Mouse (Mus musculus): Measurements from ENCODE around the gene Fastkd1. TPM values are rescaled to one million over a fixed set of nuclear protein-coding genes. Genes with fewer than 3 reads are reported as not detected.
"Not testable (repeated sequence)": the region's sequence is repeated elsewhere in the genome, so short reads cannot be mapped to it uniquely, and the experiment has no call there.

The Fastkd1 gene
- polyA plus RNA-seq, 1 experiment = 4.7 TPM

DNA sequence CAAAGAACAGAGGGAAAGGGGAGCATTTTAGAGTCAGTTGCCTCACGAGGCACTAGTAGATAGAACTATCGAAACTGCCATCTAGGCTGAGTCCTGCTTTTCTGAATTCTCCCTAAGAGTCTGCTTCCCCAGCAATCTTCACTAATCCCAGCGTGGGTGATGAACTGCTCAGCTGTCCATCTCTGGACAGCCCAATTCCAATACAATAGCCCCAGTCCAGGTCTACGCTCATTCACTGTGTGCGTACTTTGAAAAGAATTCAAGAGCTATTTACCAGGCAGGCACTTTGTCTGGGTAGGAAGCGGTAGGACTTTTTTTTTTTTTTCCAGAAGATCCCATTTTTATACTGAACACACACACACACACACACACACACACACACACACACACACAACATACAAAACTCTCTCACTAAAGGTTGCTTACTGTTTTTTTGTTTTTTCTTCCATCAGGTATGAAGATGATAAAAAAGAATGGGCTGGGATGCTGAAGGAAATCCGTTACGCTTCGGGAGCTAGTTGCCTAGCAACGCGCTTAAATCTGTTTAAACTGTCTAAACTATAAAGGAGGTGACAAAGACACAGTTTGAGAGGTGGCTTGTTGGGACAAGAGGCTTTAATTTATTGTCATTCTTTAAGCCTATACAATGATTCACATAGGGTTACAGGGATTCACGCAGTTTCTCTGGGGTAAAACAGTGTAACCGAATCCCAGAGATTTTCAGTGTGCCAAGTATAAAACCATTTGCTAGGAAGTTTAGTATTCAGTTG, 30.1 kb downstream of the Fastkd1 start:
- H3K79me3 ChIP-seq (ENCODE audit: low read depth) = no peaks in the 10 kb centered on the region
- no peaks in the 10 kb centered on the region for H3K79me2 ChIP-seq (ENCODE audit: control insufficient read depth, insufficient read depth)
- TF ChIP-seq MYOD1 (IDR thresholded peaks at IDR 0.05; ENCODE audit: control insufficient read depth, insufficient read length, low read depth) (no peak), FOSL1 (IDR thresholded peaks at IDR 0.05; ENCODE audit: insufficient read depth, low read length, poor library complexity, severe bottlenecking) (no peak), CTCF (IDR thresholded peaks at IDR 0.05; ENCODE audit: control insufficient read depth, insufficient read depth, insufficient read length) (no peak), CEBPB (IDR thresholded peaks at IDR 0.05; ENCODE audit: low read depth) (no peak), USF1 (IDR thresholded peaks at IDR 0.05; ENCODE audit: low read depth) (no peak), MYOG (IDR thresholded peaks at IDR 0.05; ENCODE audit: control insufficient read depth, extremely low read depth, insufficient read length) (no peak), MAX (IDR thresholded peaks at IDR 0.05) (no peak)
- H3K36me3 ChIP-seq (ENCODE audit: control insufficient read depth, insufficient read depth) = peaks cover 6% of the 10 kb centered on the region
- H3ac ChIP-seq (ENCODE audit: control insufficient read depth, insufficient read length, low read depth) = no peak overlapping the region
- no peaks in the 10 kb centered on the region for H3K27me3 ChIP-seq (ENCODE audit: control insufficient read depth, insufficient read depth, insufficient read length)
- H3K4me3 ChIP-seq (ENCODE audit: insufficient read depth, poor library complexity, severe bottlenecking) = no peak overlapping the region

DNA sequence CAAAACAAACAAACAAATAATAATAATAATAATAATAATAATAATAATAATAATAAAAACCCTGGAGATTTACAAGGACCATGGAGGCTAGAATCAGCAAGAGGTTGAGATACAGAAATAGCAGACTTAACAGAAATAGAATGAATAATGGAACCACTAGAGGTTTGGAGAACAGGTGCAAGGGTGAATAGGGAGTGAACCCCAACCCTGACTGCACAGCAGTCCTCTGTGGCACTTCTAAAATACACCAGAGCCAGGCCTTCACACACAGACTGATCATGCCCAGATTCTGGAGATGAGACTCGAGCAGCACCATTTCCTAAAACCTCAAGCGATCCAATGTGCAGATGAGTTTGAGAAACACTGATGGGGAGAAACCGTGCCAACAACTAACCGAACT, 31.4 kb downstream of the Fastkd1 start:
- H3ac ChIP-seq (ENCODE audit: control insufficient read depth, insufficient read length, low read depth) = no peak overlapping the region
- TF ChIP-seq USF1 (IDR thresholded peaks at IDR 0.05; ENCODE audit: low read depth) (no peak), MAX (IDR thresholded peaks at IDR 0.05) (no peak), CTCF (IDR thresholded peaks at IDR 0.05; ENCODE audit: control insufficient read depth, insufficient read depth, insufficient read length) (no peak), CEBPB (IDR thresholded peaks at IDR 0.05; ENCODE audit: low read depth) (no peak)
- no peaks in the 10 kb centered on the region for H3K79me3 ChIP-seq (ENCODE audit: low read depth)
- H3K27me3 ChIP-seq (ENCODE audit: control insufficient read depth, insufficient read depth, insufficient read length) = no peaks in the 10 kb centered on the region
- H3K36me3 ChIP-seq (ENCODE audit: control insufficient read depth, insufficient read depth) = peaks cover 2% of the 10 kb centered on the region
- no peak overlapping the region for H3K4me3 ChIP-seq (ENCODE audit: insufficient read depth, poor library complexity, severe bottlenecking)
- no peaks in the 10 kb centered on the region for H3K79me2 ChIP-seq (ENCODE audit: control insufficient read depth, insufficient read depth)

DNA sequence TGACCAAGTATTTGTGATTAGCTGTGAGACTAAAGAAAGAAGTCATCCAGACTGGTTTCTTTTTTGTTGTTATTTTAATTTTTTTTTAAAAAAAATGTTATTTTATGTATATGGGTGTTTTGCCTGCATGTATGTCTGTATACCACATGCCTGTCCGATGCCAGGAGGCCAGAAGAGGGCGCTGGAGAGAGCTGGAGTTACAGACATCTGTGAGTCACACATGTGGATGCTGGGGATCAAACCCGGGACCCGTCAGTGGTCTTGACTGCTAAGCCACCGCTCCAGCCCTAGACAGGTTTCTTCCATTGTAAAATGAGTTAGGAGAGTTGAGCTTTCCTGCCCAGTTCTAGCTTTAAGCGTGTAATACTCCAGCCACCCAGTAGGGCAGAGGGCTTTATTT, 33.3 kb downstream of the Fastkd1 start:
- Histone ChIP-seq H3K79me2 (ENCODE audit: control insufficient read depth, insufficient read depth) (no peaks in the 10 kb centered on the region), H3K27me3 (ENCODE audit: control insufficient read depth, insufficient read depth, insufficient read length) (no peaks in the 10 kb centered on the region), H3K36me3 (ENCODE audit: control insufficient read depth, insufficient read depth) (no peaks in the 10 kb centered on the region), H3K79me3 (ENCODE audit: low read depth) (no peaks in the 10 kb centered on the region), H3K4me3 (ENCODE audit: insufficient read depth, poor library complexity, severe bottlenecking) (no peak overlapping the region), H3ac (ENCODE audit: control insufficient read depth, insufficient read length, low read depth) (no peak overlapping the region)
- no peak for TF ChIP-seq MAX (IDR thresholded peaks at IDR 0.05)
- no peak for TF ChIP-seq FOSL1 (IDR thresholded peaks at IDR 0.05; ENCODE audit: insufficient read depth, low read length, poor library complexity, severe bottlenecking)
- TF ChIP-seq CEBPB (IDR thresholded peaks at IDR 0.05; ENCODE audit: low read depth) = no peak
- no peak for TF ChIP-seq CTCF (IDR thresholded peaks at IDR 0.05; ENCODE audit: control insufficient read depth, insufficient read depth, insufficient read length)
- TF ChIP-seq MYOD1 (IDR thresholded peaks at IDR 0.05; ENCODE audit: control insufficient read depth, insufficient read length, low read depth) = no peak
- TF ChIP-seq USF1 (IDR thresholded peaks at IDR 0.05; ENCODE audit: low read depth) = no peak
- TF ChIP-seq MYOG (IDR thresholded peaks at IDR 0.05; ENCODE audit: control insufficient read depth, extremely low read depth, insufficient read length) = no peak

DNA sequence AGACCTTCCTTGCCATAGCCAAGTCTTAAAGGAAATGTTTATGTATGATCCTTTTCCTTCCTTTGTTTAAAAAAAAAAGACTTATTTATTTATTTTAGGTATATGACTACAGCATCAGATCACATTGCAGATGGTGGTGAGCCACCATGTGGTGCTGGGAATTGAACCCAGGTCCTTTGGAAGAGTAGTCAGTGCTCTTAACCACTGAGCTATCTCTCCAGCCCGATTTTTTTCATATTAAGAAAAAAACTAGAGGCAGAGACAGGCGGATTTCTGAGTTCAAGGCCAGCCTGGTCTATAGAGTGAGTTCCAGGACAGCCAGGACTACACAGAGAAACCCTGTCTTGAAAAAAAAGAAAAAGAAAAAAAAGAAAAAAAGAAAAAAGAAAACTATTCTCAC, 36.1 kb downstream of the Fastkd1 start:
- H3ac ChIP-seq (ENCODE audit: control insufficient read depth, insufficient read length, low read depth); H3K4me3 ChIP-seq (ENCODE audit: insufficient read depth, poor library complexity, severe bottlenecking); H3K36me3 ChIP-seq (ENCODE audit: control insufficient read depth, insufficient read depth); H3K27me3 ChIP-seq (ENCODE audit: control insufficient read depth, insufficient read depth, insufficient read length); H3K79me3 ChIP-seq (ENCODE audit: low read depth); H3K79me2 ChIP-seq (ENCODE audit: control insufficient read depth, insufficient read depth): not testable (repeated sequence)

DNA sequence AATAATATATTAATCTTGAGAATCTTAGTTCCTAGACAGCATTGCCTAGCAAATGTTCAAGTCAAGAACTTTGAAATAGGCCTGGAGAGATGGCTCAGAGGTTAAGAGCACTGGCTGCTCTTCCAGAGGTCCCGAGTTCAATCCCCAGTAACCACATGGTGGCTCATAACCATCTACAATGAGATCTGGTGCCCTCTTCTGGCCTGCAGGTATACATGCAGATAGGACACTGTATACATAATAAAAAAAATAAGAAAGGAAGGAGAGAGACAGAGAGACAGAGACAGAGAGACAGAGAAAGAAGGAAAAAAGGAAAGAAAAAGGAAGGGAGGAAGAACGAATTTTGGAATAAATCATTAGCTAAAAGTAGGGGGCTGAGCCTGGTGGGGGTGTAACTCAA, 36.6 kb downstream of the Fastkd1 start:
- Histone ChIP-seq H3K79me2 (ENCODE audit: control insufficient read depth, insufficient read depth) (no peaks in the 10 kb centered on the region), H3K79me3 (ENCODE audit: low read depth) (no peaks in the 10 kb centered on the region), H3K27me3 (ENCODE audit: control insufficient read depth, insufficient read depth, insufficient read length) (no peaks in the 10 kb centered on the region), H3K36me3 (ENCODE audit: control insufficient read depth, insufficient read depth) (no peaks in the 10 kb centered on the region), H3K4me3 (ENCODE audit: insufficient read depth, poor library complexity, severe bottlenecking) (no peak overlapping the region), H3ac (ENCODE audit: control insufficient read depth, insufficient read length, low read depth) (no peak overlapping the region)
- no peak for TF ChIP-seq MYOG (IDR thresholded peaks at IDR 0.05; ENCODE audit: control insufficient read depth, extremely low read depth, insufficient read length)
- TF ChIP-seq MAX (IDR thresholded peaks at IDR 0.05) = no peak
- TF ChIP-seq CTCF (IDR thresholded peaks at IDR 0.05; ENCODE audit: control insufficient read depth, insufficient read depth, insufficient read length) = no peak
- TF ChIP-seq MYOD1 (IDR thresholded peaks at IDR 0.05; ENCODE audit: control insufficient read depth, insufficient read length, low read depth) = no peak
- TF ChIP-seq CEBPB (IDR thresholded peaks at IDR 0.05; ENCODE audit: low read depth) = no peak
- no peak for TF ChIP-seq USF1 (IDR thresholded peaks at IDR 0.05; ENCODE audit: low read depth)
- no peak for TF ChIP-seq FOSL1 (IDR thresholded peaks at IDR 0.05; ENCODE audit: insufficient read depth, low read length, poor library complexity, severe bottlenecking)

DNA sequence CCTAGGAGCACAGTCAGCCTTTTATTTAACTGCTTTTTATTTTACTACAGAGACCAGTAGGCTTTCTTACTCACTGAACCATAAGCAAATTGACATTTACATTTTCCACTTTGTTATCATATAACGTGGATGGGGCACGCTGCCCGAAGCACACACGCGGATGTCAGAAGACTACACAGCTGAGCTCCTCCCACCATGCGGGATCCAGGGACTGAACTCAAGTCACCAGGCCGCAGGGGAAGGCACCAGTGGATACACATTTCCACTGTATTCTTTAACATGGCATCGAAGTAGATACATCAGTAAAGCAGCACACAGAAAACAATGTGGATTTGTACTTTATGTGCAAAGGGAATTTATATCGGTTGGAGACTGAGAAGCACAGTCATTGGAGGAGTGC, 38.0 kb downstream of the Fastkd1 start:
- Histone ChIP-seq H3K79me2 (ENCODE audit: control insufficient read depth, insufficient read depth) (no peaks in the 10 kb centered on the region), H3K79me3 (ENCODE audit: low read depth) (no peaks in the 10 kb centered on the region), H3K27me3 (ENCODE audit: control insufficient read depth, insufficient read depth, insufficient read length) (no peaks in the 10 kb centered on the region), H3K36me3 (ENCODE audit: control insufficient read depth, insufficient read depth) (no peaks in the 10 kb centered on the region), H3K4me3 (ENCODE audit: insufficient read depth, poor library complexity, severe bottlenecking) (no peak overlapping the region), H3ac (ENCODE audit: control insufficient read depth, insufficient read length, low read depth) (no peak overlapping the region)
- TF ChIP-seq CTCF (IDR thresholded peaks at IDR 0.05; ENCODE audit: control insufficient read depth, insufficient read depth, insufficient read length) = no peak
